Mouse (Mus musculus): ENCODE measurements around the gene 6030408B16Rik. TPM values are rescaled to one million over a fixed set of nuclear protein-coding genes. Genes with fewer than 3 reads are reported as not detected.
A peak's percentile ranks its signal among the peaks of the same experiment; 100 is the strongest.

The 6030408B16Rik gene
- 20.1 and 25.0 TPM in 2 replicates for polyA plus RNA-seq (2014; fragmentation: Nextera tagmentation; extraction: Ambion mirVana)

DNA sequence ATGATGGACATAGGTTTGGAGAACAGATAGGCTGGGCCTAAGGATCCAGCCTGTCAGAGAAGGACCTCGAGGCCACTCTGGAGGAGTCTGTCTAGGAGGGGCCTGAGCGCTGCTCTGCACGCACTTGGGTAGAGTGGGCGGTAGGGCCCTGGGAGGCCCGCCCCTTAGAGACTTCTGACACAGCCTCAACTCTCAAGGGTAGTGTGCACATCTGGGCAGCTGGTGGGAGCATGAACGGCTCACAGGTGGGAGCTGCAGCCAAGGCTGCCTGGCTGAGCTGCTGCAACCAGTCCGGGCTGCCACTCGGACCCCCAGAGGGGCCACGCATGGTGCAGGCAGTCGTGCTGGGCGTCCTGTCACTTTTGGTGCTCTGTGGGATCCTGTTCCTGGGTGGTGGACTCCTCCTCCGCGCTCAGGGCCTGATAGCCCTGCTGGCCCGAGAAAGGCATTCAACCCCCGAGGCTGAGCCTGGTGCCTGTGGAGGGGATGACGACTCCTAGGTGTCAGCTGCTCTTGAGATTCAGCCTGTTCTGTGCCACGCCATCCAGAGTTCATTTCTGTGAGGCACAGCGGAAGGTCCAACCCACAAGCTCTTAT is at the start of gene 6030408B16Rik:
6030408B16Rik (plus strand) TSS at position 188 of the 597 bp plus-strand sequence.
- Histone ChIP-seq H3K36me3 (ENCODE audit: control insufficient read depth, insufficient read depth, low read length) (peaks cover 24% of the 10 kb centered on the region), H3K4me3 (ENCODE audit: low read depth, low read length) (peak within 1 kb of the TSS; percentile 25), H3K27ac (ENCODE audit: low read length) (peak within 1 kb of the TSS; percentile 91), H3K9me3 (ENCODE audit: control insufficient read depth, low read depth, low read length) (no peaks in the 10 kb centered on the region), H3K27me3 (ENCODE audit: control insufficient read depth, insufficient read depth, low read length) (no peaks in the 10 kb centered on the region), H3K4me1 (ENCODE audit: control insufficient read depth, insufficient read depth, low read length) (peaks cover 22% of the 10 kb centered on the region), H3K4me2 (replicated peaks; ENCODE audit: low read depth, low read length) (peak within 1 kb of the TSS; percentile 41), H3K9ac (replicated peaks; ENCODE audit: low read depth, low read length) (peak within 1 kb of the TSS; percentile 15; the same call in 1 of the 2 replicates)
- WGBS = 40% methylated on average over 18 of the region's 18 CpGs
- ATAC-seq (ENCODE audit: insufficient number of reproducible peaks, insufficient read depth, low FRiP score, low read depth) = peak; percentile 25; the same call in 1 of the 2 replicates

DNA sequence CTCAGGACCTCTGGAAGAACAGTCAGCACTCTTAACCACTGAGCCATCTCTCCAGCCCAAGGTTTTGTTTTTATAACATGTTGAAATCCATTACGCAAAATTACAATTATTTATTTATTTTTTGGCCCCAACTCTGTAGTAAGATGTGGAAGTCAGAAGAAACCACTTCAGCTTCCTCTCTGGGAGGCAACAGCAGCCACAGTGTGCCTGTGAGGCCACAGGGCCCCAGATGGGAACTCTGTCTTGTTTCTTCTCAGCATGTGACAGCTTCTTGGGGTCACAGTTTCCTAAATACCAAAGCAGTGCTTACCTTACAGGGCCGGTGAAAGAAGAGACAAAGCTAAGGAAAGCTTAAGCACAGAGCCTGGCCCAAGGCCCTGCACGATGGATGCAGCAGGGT is 49.0 kb upstream of the 6030408B16Rik start:
- no peaks in the 10 kb centered on the region for H3K9me3 ChIP-seq (ENCODE audit: control insufficient read depth, low read depth, low read length)
- H3K4me1 ChIP-seq (ENCODE audit: control insufficient read depth, insufficient read depth, low read length) = peaks cover 31% of the 10 kb centered on the region
- no peaks in the 10 kb centered on the region for H3K36me3 ChIP-seq (ENCODE audit: control insufficient read depth, insufficient read depth, low read length)
- H3K9ac ChIP-seq (replicated peaks; ENCODE audit: low read depth, low read length) = no peak overlapping the region
- H3K27me3 ChIP-seq (ENCODE audit: control insufficient read depth, insufficient read depth, low read length) = no peaks in the 10 kb centered on the region
- WGBS = 77% methylated on average over 3 of the region's 3 CpGs
- no peak overlapping the region for H3K4me2 ChIP-seq (replicated peaks; ENCODE audit: low read depth, low read length)
- no peak for ATAC-seq (ENCODE audit: insufficient number of reproducible peaks, insufficient read depth, low FRiP score, low read depth)
- H3K4me3 ChIP-seq (ENCODE audit: low read depth, low read length) = no peak overlapping the region
- no peak overlapping the region for H3K27ac ChIP-seq (ENCODE audit: low read length)

DNA sequence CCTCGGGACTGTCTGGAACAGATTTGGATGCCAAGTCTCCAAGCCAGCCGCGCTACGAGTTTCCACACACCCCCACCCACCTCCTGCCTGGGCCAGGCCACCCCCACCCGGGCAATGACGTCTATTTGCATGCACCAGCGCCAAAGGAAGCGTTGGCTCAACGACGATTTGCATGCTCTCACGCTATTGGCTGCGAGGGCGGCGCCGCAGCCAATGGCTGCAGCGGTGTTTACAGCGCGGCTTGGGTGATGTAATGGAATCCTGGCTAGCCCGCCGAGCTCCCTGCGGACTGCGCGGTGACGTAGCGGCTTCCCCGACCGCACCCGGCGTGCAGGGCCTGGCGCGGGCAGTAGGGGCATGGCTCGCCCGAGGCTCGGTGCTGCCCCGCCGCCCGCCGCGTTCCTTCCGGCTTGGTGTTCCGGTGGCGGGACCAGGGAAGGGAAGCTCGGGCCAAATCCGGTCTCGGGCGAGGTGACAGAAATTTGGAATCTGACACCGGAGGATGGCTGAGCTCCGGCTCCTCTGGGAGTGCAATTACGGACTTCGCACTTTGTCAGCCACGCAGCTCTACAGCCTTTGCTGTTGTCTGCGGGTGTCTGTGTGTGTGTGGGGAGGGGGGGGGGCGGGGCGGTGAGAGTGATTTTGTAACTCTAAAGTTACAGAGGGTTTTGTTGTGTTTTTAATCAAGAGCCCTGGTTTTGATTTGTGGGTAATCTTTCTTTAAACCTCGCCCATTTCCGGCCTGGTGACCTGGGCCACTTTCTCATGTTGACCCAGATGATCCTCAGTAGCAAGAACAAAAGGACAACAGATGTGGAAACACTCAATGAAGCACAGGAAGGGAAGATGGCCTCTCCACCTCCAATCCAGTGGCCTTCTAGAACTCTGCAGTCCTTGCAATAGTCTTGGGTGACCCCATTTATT is 46.5 kb upstream of the 6030408B16Rik start:
- Histone ChIP-seq H3K4me2 (replicated peaks; ENCODE audit: low read depth, low read length) (peak overlapping the region; percentile 59), H3K9ac (replicated peaks; ENCODE audit: low read depth, low read length) (peak overlapping the region; percentile 48), H3K27me3 (ENCODE audit: control insufficient read depth, insufficient read depth, low read length) (no peaks in the 10 kb centered on the region), H3K4me3 (ENCODE audit: low read depth, low read length) (peak overlapping the region; percentile 25), H3K4me1 (ENCODE audit: control insufficient read depth, insufficient read depth, low read length) (peaks cover 23% of the 10 kb centered on the region), H3K9me3 (ENCODE audit: control insufficient read depth, low read depth, low read length) (no peaks in the 10 kb centered on the region), H3K27ac (ENCODE audit: low read length) (peak overlapping the region; percentile 85), H3K36me3 (ENCODE audit: control insufficient read depth, insufficient read depth, low read length) (no peaks in the 10 kb centered on the region)
- 1% methylated on average over 56 of the region's 56 CpGs for WGBS
- peak; percentile 97 for ATAC-seq (ENCODE audit: insufficient number of reproducible peaks, insufficient read depth, low FRiP score, low read depth)

GRCm38 (mm10) chr15:101247155-101247498 is 45.9 kb upstream of the 6030408B16Rik start:
- no peaks in the 10 kb centered on the region for H3K9me3 ChIP-seq (ENCODE audit: control insufficient read depth, low read depth, low read length)
- no peak for ATAC-seq (ENCODE audit: insufficient number of reproducible peaks, insufficient read depth, low FRiP score, low read depth)
- peak overlapping the region; percentile 21; the same call in 1 of the 2 replicates for H3K27ac ChIP-seq (ENCODE audit: low read length)
- H3K36me3 ChIP-seq (ENCODE audit: control insufficient read depth, insufficient read depth, low read length) = no peaks in the 10 kb centered on the region
- no peak overlapping the region for H3K4me3 ChIP-seq (ENCODE audit: low read depth, low read length)
- peaks cover 19% of the 10 kb centered on the region for H3K4me1 ChIP-seq (ENCODE audit: control insufficient read depth, insufficient read depth, low read length)
- peak overlapping the region; percentile 48; the same call in 1 of the 2 replicates for H3K9ac ChIP-seq (replicated peaks; ENCODE audit: low read depth, low read length)
- H3K4me2 ChIP-seq (replicated peaks; ENCODE audit: low read depth, low read length) = peak overlapping the region; percentile 59
- 77% methylated on average over 1 of the region's 1 CpGs for WGBS
- no peaks in the 10 kb centered on the region for H3K27me3 ChIP-seq (ENCODE audit: control insufficient read depth, insufficient read depth, low read length)

DNA sequence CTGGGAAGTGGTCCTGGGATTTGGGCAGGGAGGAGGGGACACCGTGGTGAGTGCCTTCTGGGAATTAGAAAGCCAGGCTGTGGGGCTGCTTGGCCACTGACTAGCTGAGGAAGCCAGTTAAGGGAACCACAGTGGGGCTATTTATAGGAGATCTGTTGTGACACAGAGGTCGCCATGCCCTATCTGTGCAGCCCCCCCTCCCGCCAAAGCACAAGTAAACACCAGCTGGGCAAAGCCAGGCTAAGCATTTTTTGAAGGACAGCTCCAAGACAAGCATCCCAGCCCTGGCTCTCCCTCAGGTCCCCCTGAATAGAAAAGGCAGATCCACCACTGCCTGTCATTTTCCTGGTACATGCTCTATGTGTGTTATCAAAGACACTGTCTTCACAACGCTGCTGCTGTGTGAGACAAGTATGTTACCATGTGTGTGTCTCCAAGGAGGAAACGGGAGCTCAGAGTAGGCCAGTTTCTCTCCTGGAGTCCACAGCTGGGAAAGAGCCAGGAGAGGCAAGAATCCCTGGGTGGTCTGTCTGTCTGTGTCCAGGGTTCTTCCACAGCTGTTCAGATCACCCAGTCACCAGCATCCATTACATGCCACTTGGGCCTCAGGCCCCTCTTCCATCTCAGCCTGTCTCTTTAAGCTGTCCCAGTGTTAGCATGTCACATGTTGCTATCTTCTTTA is 44.8 kb upstream of the 6030408B16Rik start:
- Histone ChIP-seq H3K27me3 (ENCODE audit: control insufficient read depth, insufficient read depth, low read length) (no peaks in the 10 kb centered on the region), H3K9ac (replicated peaks; ENCODE audit: low read depth, low read length) (no peak overlapping the region), H3K9me3 (ENCODE audit: control insufficient read depth, low read depth, low read length) (no peaks in the 10 kb centered on the region), H3K36me3 (ENCODE audit: control insufficient read depth, insufficient read depth, low read length) (no peaks in the 10 kb centered on the region), H3K27ac (ENCODE audit: low read length) (peak overlapping the region; percentile 69), H3K4me3 (ENCODE audit: low read depth, low read length) (no peak overlapping the region), H3K4me1 (ENCODE audit: control insufficient read depth, insufficient read depth, low read length) (peaks cover 19% of the 10 kb centered on the region), H3K4me2 (replicated peaks; ENCODE audit: low read depth, low read length) (no peak overlapping the region)
- 55% methylated on average over 5 of the region's 5 CpGs for WGBS
- no peak for ATAC-seq (ENCODE audit: insufficient number of reproducible peaks, insufficient read depth, low FRiP score, low read depth)

DNA sequence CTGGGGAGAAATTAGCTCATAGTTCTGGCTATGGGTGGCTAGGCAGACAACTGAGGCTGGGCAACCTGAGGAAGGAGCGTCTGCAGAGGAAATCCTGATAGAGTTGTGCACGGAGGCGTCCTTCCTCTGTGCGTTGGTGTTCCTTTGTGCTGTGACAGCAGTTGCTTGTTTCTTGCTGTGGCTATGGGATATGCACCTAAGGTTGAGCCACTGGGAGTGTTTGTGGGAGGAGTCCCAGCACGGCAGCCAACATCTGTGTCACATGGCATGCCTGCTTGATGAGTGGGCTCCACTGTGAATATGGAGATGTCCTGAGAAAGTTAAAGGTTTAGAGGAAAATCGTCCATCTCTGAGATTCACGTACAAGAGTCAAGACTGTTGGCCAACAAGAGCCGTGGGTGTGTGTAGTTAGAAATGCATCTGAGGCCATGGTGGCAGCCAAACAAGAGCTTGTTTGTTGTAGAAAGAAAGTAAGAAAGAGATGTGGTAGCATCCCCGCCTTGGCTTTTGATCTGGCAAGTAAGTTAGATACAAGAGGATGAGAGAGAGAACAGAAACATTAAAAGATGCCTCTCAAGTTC is 42.7 kb upstream of the 6030408B16Rik start:
- 79% methylated on average over 9 of the region's 9 CpGs for WGBS
- H3K27ac ChIP-seq (ENCODE audit: low read length) = no peak overlapping the region
- no peak overlapping the region for H3K9ac ChIP-seq (replicated peaks; ENCODE audit: low read depth, low read length)
- H3K9me3 ChIP-seq (ENCODE audit: control insufficient read depth, low read depth, low read length) = no peaks in the 10 kb centered on the region
- H3K36me3 ChIP-seq (ENCODE audit: control insufficient read depth, insufficient read depth, low read length) = no peaks in the 10 kb centered on the region
- H3K4me1 ChIP-seq (ENCODE audit: control insufficient read depth, insufficient read depth, low read length) = peaks cover 19% of the 10 kb centered on the region
- no peak overlapping the region for H3K4me2 ChIP-seq (replicated peaks; ENCODE audit: low read depth, low read length)
- ATAC-seq (ENCODE audit: insufficient number of reproducible peaks, insufficient read depth, low FRiP score, low read depth) = no peak
- no peak overlapping the region for H3K4me3 ChIP-seq (ENCODE audit: low read depth, low read length)
- no peaks in the 10 kb centered on the region for H3K27me3 ChIP-seq (ENCODE audit: control insufficient read depth, insufficient read depth, low read length)

DNA sequence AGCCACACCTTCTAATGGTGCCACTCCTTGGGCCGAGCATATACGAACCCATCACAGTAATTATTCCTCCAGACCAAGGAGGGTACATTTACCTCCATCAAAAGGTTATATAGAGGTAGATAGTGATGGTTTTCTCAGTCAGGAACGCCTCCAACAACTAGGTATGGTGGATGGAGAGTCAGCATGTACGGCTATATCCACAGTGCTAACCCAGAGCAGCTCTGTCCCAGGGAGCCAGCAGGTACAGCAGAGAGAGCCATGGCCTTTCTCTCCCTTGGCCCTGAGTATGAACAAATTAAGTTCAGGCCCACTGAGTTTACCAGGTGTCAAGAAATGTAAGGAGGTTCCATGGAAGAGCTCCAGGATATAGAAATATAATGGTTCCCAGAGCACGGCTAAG is 41.1 kb upstream of the 6030408B16Rik start:
- Histone ChIP-seq H3K4me3 (ENCODE audit: low read depth, low read length) (no peak overlapping the region), H3K9ac (replicated peaks; ENCODE audit: low read depth, low read length) (no peak overlapping the region), H3K36me3 (ENCODE audit: control insufficient read depth, insufficient read depth, low read length) (no peaks in the 10 kb centered on the region), H3K4me1 (ENCODE audit: control insufficient read depth, insufficient read depth, low read length) (peaks cover 13% of the 10 kb centered on the region), H3K4me2 (replicated peaks; ENCODE audit: low read depth, low read length) (no peak overlapping the region), H3K9me3 (ENCODE audit: control insufficient read depth, low read depth, low read length) (no peaks in the 10 kb centered on the region), H3K27me3 (ENCODE audit: control insufficient read depth, insufficient read depth, low read length) (no peaks in the 10 kb centered on the region), H3K27ac (ENCODE audit: low read length) (no peak overlapping the region)
- no peak for ATAC-seq (ENCODE audit: insufficient number of reproducible peaks, insufficient read depth, low FRiP score, low read depth)
- WGBS = 90% methylated on average over 5 of the region's 5 CpGs

- Histone ChIP-seq H3K36me3 (ENCODE audit: control insufficient read depth, insufficient read depth, low read length) (no peaks in the 10 kb centered on the region), H3K4me2 (replicated peaks; ENCODE audit: low read depth, low read length) (no peak overlapping the region), H3K9ac (replicated peaks; ENCODE audit: low read depth, low read length) (no peak overlapping the region), H3K4me1 (ENCODE audit: control insufficient read depth, insufficient read depth, low read length) (peaks cover 8% of the 10 kb centered on the region), H3K27me3 (ENCODE audit: control insufficient read depth, insufficient read depth, low read length) (no peaks in the 10 kb centered on the region), H3K9me3 (ENCODE audit: control insufficient read depth, low read depth, low read length) (no peaks in the 10 kb centered on the region), H3K4me3 (ENCODE audit: low read depth, low read length) (no peak overlapping the region), H3K27ac (ENCODE audit: low read length) (no peak overlapping the region)
- WGBS = 78% methylated on average over 6 of the region's 6 CpGs
- ATAC-seq (ENCODE audit: insufficient number of reproducible peaks, insufficient read depth, low FRiP score, low read depth) = no peak
Observed at GRCm38 (mm10) chr15:101252614-101253013, 40.4 kb upstream of the 6030408B16Rik start.
